Mouse (Mus musculus) lung, embryonic 16.5 days (tissue): ENCODE measurements at regions not wholly inside any gene's neighbourhood (a gene's known extent, or its start where the extent isn't known, plus 50 kb on each side); places are given as distances from the start of the nearest gene placed in this dataset.

Source experiments
- ATAC-seq: fragments of 200-750 bp; cut with Nextera tagmentation; 2 replicates; pipeline ENCODE4 v1.8.0; 2017; ENCODE audit warnings: low read depth, mild to moderate bottlenecking, moderate library complexity
- H3K27ac ChIP-seq: fragments of 300-500 bp; sonication (generic); 2 replicates; pipeline ENCODE4 v1.5.1; 2014; ENCODE audit warnings: mild to moderate bottlenecking, control low read depth, low read length
- H3K27me3 ChIP-seq: fragments of 300-500 bp; sonication (generic); 2 replicates; pipeline ENCODE4 v1.6.1; 2014; ENCODE audit warnings: low read depth, low read length, mixed read lengths; ENCODE audit not compliant: control insufficient read depth, insufficient read depth
- H3K36me3 ChIP-seq: fragments of 300-500 bp; sonication (generic); 2 replicates; pipeline ENCODE4 v1.6.1; 2014; ENCODE audit warnings: low read length; ENCODE audit not compliant: control insufficient read depth, insufficient read depth
- H3K4me1 ChIP-seq: fragments of 300-500 bp; sonication (generic); replicated peaks from 2 replicates; pipeline ENCODE4 v1.6.1; 2014; ENCODE audit warnings: low read length, mixed read lengths; ENCODE audit not compliant: control insufficient read depth, insufficient read depth
- H3K4me2 ChIP-seq: fragments of 300-500 bp; sonication (generic); 2 replicates; pipeline ENCODE4 v1.6.1; 2014; ENCODE audit warnings: low read depth, low read length, control low read depth
- H3K4me3 ChIP-seq: fragments of 300-500 bp; sonication (generic); 2 replicates; pipeline ENCODE4 v1.5.1; 2014; ENCODE audit warnings: mild to moderate bottlenecking, low read length, control low read depth
- H3K9ac ChIP-seq: fragments of 300-500 bp; sonication (generic); 2 replicates; pipeline ENCODE4 v1.6.1; 2014; ENCODE audit warnings: low read length, control low read depth
- H3K9me3 ChIP-seq: fragments of 300-500 bp; sonication (generic); 2 replicates; pipeline ENCODE4 v1.6.1; 2016; ENCODE audit warnings: low read length; ENCODE audit not compliant: control insufficient read depth
- WGBS: fragments of 180-500 bp; shearing (Covaris S2); extraction: QIAGEN DNeasy Blood & Tissue Kit; methylation state at CpG from one replicate; pipeline ENCODE4 v1.1.7; 2014; 5-methylcytosine and 5-hydroxymethylcytosine counted together

DNA sequence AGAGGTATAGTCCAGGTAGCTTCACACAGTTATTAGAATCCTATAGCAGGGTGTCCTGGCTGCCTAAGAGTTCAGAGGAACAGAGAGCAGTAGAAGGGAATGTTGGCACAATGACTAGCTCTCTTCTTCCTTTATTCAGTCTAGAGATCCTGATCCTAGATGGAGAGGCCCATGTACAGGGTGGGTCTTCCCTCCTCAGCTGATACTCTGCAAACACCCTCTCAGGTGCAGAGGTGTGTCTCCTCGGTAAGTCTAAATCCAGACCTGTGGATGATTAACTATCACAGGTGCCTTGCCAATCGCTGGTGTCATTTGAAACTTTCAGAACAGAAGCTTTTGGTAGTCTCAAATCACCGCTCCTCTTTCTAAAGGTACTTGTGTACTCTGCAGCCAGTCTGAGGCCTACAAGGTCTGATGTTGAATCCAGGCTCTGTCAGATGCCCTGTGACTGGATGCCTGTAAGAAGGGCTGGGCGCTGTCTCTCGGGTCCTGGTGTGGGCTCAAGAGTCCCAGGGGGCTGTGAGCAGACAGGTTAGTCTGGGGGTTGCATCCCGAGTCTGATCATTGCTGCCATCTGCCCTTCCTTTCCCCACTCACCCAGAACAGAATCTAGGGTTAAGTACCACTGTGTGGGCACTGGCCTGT is 52.0 kb upstream of the Plcl2 start:
- Histone ChIP-seq H3K4me2 (no peak overlapping the region), H3K9ac (no peak overlapping the region), H3K27me3 (no peaks in the 10 kb centered on the region), H3K27ac (no peak overlapping the region), H3K4me1 (no peaks in the 10 kb centered on the region), H3K9me3 (no peaks in the 10 kb centered on the region), H3K4me3 (no peak overlapping the region), H3K36me3 (no peaks in the 10 kb centered on the region)
- no peak for ATAC-seq
- 66% methylated on average over 6 of the region's 6 CpGs for WGBS

DNA sequence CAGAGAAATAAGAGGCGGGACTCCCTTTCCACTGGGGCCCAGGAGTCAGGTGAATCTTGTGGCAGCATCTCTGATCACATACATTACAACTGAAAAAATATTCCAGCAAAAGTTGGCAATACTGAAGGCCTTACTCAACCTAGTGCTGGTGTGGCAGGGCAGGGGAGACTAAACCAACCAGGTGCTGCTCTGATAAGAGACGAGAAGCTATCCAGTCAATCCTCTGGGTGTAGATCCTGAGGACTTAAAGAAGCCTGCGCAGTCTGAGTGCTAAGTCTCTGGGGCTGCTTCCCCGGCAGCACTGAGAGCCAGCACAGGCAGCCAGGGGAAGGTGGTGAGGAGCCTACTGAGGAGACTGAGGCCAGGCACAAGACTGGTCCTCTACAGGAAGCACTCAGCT is 51.0 kb upstream of the Plcl2 start:
- Histone ChIP-seq H3K4me1 (no peaks in the 10 kb centered on the region), H3K27me3 (no peaks in the 10 kb centered on the region), H3K36me3 (no peaks in the 10 kb centered on the region), H3K4me2 (no peak overlapping the region), H3K4me3 (no peak overlapping the region), H3K9ac (no peak overlapping the region), H3K27ac (no peak overlapping the region), H3K9me3 (no peaks in the 10 kb centered on the region)
- WGBS = 78% methylated on average over 4 of the region's 4 CpGs
- ATAC-seq = no peak
